Mouse (Mus musculus): ENCODE results near the gene Dap.

GRCm38 (mm10) chr15:31258693-31259439, 34.8 kb downstream of the Dap start:
- TF ChIP-seq CTCF (IDR thresholded peaks at IDR 0.05; ENCODE audit: control insufficient read depth, insufficient read depth, insufficient replicate concordance, low read depth, low read length) = peak; percentile 42; the same call in 1 of the 2 replicates
- TF ChIP-seq POLR2A (IDR thresholded peaks at IDR 0.05; ENCODE audit: control insufficient read depth, low read depth, low read length) = no peak

All from testis, adult 2 months (tissue).